Mouse (Mus musculus): ENCODE data around the gene Smpdl3b. TPM values are rescaled to one million over a fixed set of nuclear protein-coding genes. Genes with fewer than 3 reads are reported as not detected.
"Not testable (repeated sequence)": the region's sequence is repeated elsewhere in the genome, so short reads cannot be mapped to it uniquely, and the experiment has no call there.

The Smpdl3b gene
- polyA plus RNA-seq, 1 experiment from 2014 or later, result 5.0 TPM

DNA sequence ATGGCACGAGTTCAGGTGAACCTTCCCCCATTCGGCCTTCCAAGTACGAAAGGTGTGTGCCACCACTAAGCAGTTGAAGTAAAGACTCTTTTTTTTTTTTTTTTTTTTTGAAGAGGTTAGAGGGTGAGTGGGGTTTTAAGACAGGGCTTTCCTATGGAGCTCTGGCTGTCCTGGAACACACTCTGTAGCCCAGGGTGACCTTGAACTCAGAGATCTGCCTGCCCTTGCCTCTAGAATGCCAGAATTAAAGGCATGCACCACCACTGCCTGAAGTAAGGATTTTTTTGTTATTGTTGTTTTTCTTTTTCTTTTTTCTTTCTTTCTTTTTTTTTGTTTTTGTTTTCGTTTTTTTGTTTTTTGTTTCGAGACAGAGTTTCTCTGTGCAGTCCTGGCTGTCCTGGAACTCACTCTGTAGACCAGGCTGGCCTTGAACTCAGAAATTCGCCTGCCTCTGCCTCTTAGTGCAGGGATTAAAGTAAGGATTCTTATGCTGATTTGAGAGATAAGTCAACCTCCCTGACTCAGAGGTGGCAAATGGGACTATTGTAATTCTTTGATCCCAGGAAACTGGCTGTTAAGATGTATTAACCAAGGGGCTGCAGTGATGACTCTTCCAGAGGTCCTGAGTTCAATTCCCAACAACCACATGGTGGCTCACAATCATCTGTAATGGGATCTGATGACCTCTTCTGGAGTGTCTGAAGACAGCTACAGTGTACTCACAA lies 7.6 kb downstream of the Smpdl3b start:
- Histone ChIP-seq H3K27me3 (ENCODE audit: control insufficient read depth, insufficient read depth, low read length) (no peaks in the 10 kb centered on the region), H3K9me3 (ENCODE audit: control insufficient read depth, low read depth, low read length) (no peaks in the 10 kb centered on the region), H3K36me3 (ENCODE audit: control insufficient read depth, insufficient read depth, low read length) (no peaks in the 10 kb centered on the region), H3K4me1 (ENCODE audit: control insufficient read depth, insufficient read depth, low read length) (no peaks in the 10 kb centered on the region), H3K9ac (replicated peaks; ENCODE audit: low read depth, low read length) (no peak overlapping the region), H3K4me3 (ENCODE audit: low read depth, low read length) (no peak overlapping the region), H3K4me2 (replicated peaks; ENCODE audit: low read depth, low read length) (no peak overlapping the region), H3K27ac (ENCODE audit: low read length) (no peak overlapping the region)
- no peak for ATAC-seq (ENCODE audit: insufficient number of reproducible peaks, insufficient read depth, low FRiP score, low read depth)
- 86% methylated on average over 6 of the region's 6 CpGs for WGBS

DNA sequence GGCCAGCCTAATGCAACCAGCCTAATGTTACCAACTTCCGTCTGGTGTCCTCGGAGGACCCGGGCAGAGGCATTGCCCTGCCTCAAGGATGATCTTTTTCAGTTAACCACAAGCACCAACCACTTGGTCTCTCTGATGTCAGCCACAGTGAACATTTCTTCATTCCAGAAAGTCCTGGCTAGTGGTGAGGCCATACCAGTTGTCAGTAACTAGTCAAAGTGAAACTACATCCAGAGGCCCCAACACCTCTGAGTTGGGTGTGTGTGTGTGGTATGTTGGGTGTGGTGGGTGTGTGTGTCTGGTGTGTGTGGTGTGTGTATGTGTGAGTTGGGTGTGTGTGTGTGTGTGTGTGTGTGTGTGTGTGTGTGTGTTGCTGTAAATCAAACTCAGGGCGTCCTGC lies 8.3 kb downstream of the Smpdl3b start:
- no peaks in the 10 kb centered on the region for H3K27me3 ChIP-seq (ENCODE audit: control insufficient read depth, insufficient read depth, low read length)
- H3K4me3 ChIP-seq (ENCODE audit: low read depth, low read length), result no peak overlapping the region
- H3K9ac ChIP-seq (replicated peaks; ENCODE audit: low read depth, low read length), result no peak overlapping the region
- no peak for ATAC-seq (ENCODE audit: insufficient number of reproducible peaks, insufficient read depth, low FRiP score, low read depth)
- no peak overlapping the region for H3K4me2 ChIP-seq (replicated peaks; ENCODE audit: low read depth, low read length)
- H3K27ac ChIP-seq (ENCODE audit: low read length), result no peak overlapping the region
- H3K4me1 ChIP-seq (ENCODE audit: control insufficient read depth, insufficient read depth, low read length), result no peaks in the 10 kb centered on the region
- H3K36me3 ChIP-seq (ENCODE audit: control insufficient read depth, insufficient read depth, low read length), result no peaks in the 10 kb centered on the region
- no peaks in the 10 kb centered on the region for H3K9me3 ChIP-seq (ENCODE audit: control insufficient read depth, low read depth, low read length)
- 91% methylated on average over 4 of the region's 4 CpGs for WGBS

DNA sequence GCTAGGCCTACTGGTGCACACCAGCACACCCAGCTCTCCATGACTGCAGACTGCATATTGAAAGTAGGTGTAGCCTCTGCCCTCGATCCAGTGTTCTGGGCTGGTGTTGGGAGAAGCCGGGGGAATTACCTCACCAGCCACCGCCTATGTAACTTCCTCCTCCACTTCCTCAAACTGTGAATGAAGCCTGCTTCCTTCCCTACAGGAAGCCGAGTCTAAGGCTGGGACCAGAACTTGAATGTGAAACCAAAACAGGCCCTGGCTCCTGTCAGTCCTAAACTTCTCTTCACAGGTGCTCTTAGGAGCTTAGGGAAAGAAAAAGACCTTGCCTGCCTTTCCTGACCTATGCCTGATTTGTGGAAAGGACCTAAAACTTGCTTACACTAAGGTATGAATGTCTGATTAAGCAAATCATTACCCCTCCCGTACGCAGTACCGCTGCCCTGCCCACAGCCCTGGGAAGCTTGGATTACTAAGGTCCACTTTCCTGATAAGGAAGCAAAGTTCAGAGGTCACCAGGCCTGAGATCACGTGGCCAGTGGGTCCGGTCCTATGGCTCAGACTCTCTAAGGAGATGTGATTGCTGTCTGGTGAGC lies 9.3 kb downstream of the Smpdl3b start:
- Histone ChIP-seq H3K4me1 (ENCODE audit: control insufficient read depth, insufficient read depth, low read length) (no peaks in the 10 kb centered on the region), H3K9me3 (ENCODE audit: control insufficient read depth, low read depth, low read length) (no peaks in the 10 kb centered on the region), H3K36me3 (ENCODE audit: control insufficient read depth, insufficient read depth, low read length) (no peaks in the 10 kb centered on the region), H3K9ac (replicated peaks; ENCODE audit: low read depth, low read length) (no peak overlapping the region), H3K27me3 (ENCODE audit: control insufficient read depth, insufficient read depth, low read length) (no peaks in the 10 kb centered on the region), H3K4me2 (replicated peaks; ENCODE audit: low read depth, low read length) (no peak overlapping the region), H3K4me3 (ENCODE audit: low read depth, low read length) (no peak overlapping the region), H3K27ac (ENCODE audit: low read length) (no peak overlapping the region; the same call in 1 of the 2 replicates)
- 46% methylated on average over 9 of the region's 9 CpGs for WGBS
- no peak for ATAC-seq (ENCODE audit: insufficient number of reproducible peaks, insufficient read depth, low FRiP score, low read depth)

DNA sequence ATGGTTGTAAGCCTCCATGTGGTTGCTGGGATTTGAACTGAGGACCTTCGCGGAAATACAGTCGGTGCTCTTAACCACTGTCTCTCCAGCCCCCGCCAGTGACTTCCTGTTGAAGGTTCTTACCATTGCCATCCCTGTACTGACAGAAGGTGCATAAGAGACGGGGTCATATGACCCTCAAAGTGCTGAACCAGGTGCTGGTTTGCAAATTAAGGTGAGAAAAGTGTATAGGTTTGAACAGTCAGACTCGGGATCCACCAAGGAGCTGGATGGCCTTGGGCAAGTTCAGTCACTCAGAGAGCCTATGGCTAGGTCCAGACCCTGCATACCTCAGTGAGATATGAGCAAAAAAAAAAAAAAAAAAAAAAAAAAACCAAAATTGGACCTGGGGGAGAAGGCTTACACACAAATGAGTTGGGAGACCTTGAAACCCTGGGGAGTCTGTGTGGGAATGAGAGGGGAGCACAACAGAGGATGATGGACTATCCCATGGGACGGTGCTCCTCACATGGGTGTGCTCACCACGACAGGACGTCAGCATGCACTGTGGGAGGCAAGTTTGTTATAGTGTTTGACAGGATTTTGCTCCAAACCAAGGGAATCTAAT lies 10.0 kb downstream of the Smpdl3b start:
- 82% methylated on average over 9 of the region's 9 CpGs for WGBS
- no peaks in the 10 kb centered on the region for H3K36me3 ChIP-seq (ENCODE audit: control insufficient read depth, insufficient read depth, low read length)
- no peaks in the 10 kb centered on the region for H3K9me3 ChIP-seq (ENCODE audit: control insufficient read depth, low read depth, low read length)
- no peak for ATAC-seq (ENCODE audit: insufficient number of reproducible peaks, insufficient read depth, low FRiP score, low read depth)
- no peak overlapping the region for H3K4me3 ChIP-seq (ENCODE audit: low read depth, low read length)
- no peaks in the 10 kb centered on the region for H3K27me3 ChIP-seq (ENCODE audit: control insufficient read depth, insufficient read depth, low read length)
- no peak overlapping the region for H3K9ac ChIP-seq (replicated peaks; ENCODE audit: low read depth, low read length)
- no peak overlapping the region for H3K27ac ChIP-seq (ENCODE audit: low read length)
- no peaks in the 10 kb centered on the region for H3K4me1 ChIP-seq (ENCODE audit: control insufficient read depth, insufficient read depth, low read length)
- H3K4me2 ChIP-seq (replicated peaks; ENCODE audit: low read depth, low read length), result no peak overlapping the region

DNA sequence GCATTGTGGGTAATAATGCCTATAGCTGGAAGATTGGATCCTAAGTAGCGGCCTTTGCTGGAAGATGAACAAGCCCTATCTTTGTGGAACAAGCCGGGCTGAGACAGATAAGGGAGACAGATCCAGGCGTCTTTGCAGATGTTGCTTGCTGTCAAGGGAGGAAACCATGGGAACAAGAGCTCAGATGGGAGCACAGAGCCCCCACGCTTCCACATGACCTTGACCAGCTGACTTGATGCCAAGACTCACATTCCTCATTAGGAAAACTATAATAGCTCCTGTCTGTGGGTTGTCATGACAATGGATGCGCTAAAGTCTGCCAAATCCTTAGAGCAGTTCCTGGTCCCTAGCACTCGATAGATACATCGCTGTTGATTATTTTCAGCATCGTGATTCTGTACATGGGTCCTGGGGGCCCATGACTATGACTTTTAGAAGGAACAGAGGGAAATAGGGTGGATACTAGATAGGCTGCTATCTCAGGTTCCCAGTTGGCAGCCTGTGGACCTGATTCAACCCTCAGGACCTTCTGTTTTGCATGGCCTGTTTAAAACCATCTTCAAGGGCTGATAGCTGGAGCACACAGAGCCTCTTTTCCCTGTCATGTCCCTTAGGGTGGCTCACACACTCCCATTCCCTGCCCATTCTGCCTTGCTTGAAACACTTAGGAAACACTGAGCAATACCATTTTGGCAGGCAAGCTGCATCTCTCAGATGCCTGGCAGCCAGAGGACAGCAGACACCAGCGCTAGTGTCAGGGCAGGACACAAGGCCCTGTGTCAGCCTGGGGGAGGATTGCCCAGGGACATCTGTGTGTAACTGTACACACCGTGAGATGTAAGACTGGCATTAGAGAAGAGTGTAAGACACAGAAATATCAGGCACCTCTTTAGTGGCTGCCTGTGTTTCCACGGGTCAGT lies 12.8 kb downstream of the Smpdl3b start:
- WGBS, result 78% methylated on average over 11 of the region's 11 CpGs

DNA sequence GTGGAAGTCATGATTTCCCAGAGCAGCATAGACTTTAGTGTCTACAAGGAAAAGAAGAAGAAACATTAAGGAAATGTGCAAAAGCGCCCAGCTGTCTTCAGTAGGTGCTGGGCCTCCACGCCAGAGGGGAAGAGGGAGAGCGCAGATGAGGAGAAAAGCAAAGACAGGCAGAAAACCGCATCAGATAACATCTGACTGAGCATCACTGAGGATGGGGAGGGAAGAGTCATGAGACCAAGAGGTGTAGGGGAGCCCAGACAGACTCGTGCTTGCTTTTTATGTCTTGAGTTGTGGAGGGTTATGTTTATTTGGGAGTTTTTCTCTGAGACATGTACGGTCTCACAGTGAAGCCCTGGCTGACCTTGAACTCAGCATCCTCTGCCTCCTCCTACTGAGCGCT lies 15.6 kb downstream of the Smpdl3b start:
- H3K9me3 ChIP-seq (ENCODE audit: control insufficient read depth, low read depth, low read length), result no peaks in the 10 kb centered on the region
- no peak overlapping the region for H3K27ac ChIP-seq (ENCODE audit: low read length)
- no peaks in the 10 kb centered on the region for H3K4me1 ChIP-seq (ENCODE audit: control insufficient read depth, insufficient read depth, low read length)
- H3K27me3 ChIP-seq (ENCODE audit: control insufficient read depth, insufficient read depth, low read length), result no peaks in the 10 kb centered on the region
- no peak overlapping the region for H3K4me2 ChIP-seq (replicated peaks; ENCODE audit: low read depth, low read length)
- H3K4me3 ChIP-seq (ENCODE audit: low read depth, low read length), result no peak overlapping the region
- no peak overlapping the region for H3K9ac ChIP-seq (replicated peaks; ENCODE audit: low read depth, low read length)
- 94% methylated on average over 7 of the region's 7 CpGs for WGBS
- no peaks in the 10 kb centered on the region for H3K36me3 ChIP-seq (ENCODE audit: control insufficient read depth, insufficient read depth, low read length)
- no peak for ATAC-seq (ENCODE audit: insufficient number of reproducible peaks, insufficient read depth, low FRiP score, low read depth)

More for the DNA sequence above, 12.8 kb downstream of the Smpdl3b start:
- Histone ChIP-seq H3K9me3 (ENCODE audit: control insufficient read depth, low read depth, low read length) (no peaks in the 10 kb centered on the region), H3K4me2 (replicated peaks; ENCODE audit: low read depth, low read length) (no peak overlapping the region), H3K36me3 (ENCODE audit: control insufficient read depth, insufficient read depth, low read length) (no peaks in the 10 kb centered on the region), H3K27ac (ENCODE audit: low read length) (no peak overlapping the region), H3K4me1 (ENCODE audit: control insufficient read depth, insufficient read depth, low read length) (no peaks in the 10 kb centered on the region), H3K4me3 (ENCODE audit: low read depth, low read length) (no peak overlapping the region), H3K9ac (replicated peaks; ENCODE audit: low read depth, low read length) (no peak overlapping the region), H3K27me3 (ENCODE audit: control insufficient read depth, insufficient read depth, low read length) (no peaks in the 10 kb centered on the region)
- no peak for ATAC-seq (ENCODE audit: insufficient number of reproducible peaks, insufficient read depth, low FRiP score, low read depth)

DNA sequence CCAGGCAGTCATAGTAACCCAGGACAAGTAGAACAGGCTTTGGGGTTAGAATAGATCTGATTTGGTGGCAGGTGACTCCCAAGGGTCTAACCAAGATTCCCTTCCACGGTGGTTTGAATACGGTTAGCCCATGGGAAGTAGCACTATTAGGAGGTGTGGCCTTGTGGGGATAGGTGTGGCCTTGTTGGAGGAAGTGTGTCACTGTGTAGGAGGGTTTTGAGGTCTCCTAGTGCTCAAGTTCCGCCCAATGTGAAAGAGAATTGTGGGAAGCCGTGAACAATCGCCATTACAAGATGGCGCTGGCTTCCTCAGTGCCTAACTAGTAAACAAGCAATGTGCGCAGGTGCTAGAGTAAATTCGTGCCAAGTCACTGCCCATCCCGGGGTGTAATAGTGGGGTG lies 19.9 kb downstream of the Smpdl3b start:
- ATAC-seq (ENCODE audit: insufficient number of reproducible peaks, insufficient read depth, low FRiP score, low read depth), result not testable (repeated sequence)

DNA sequence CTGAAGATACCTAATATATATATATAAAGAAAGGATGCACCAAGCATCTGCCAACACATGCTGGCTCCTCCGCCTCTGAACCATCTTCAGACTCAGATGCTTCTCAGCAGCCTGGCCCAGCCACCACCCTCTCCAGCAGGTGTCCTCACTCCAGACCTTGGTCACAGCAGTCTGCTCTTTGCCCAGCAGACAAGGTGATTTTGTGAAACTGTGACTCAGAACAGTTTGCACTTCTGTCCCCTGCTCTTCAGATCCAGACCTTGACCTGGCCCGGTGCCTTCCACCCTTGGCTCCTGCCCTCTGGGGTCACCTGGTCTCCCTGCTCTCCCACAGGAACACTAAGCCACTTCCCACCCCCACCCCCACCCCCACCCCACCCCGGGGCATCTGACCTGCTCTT lies 21.2 kb downstream of the Smpdl3b start:
- H3K4me2 ChIP-seq (replicated peaks; ENCODE audit: low read depth, low read length), result no peak overlapping the region
- no peak overlapping the region for H3K9ac ChIP-seq (replicated peaks; ENCODE audit: low read depth, low read length)
- no peaks in the 10 kb centered on the region for H3K4me1 ChIP-seq (ENCODE audit: control insufficient read depth, insufficient read depth, low read length)
- ATAC-seq (ENCODE audit: insufficient number of reproducible peaks, insufficient read depth, low FRiP score, low read depth), result no peak
- 61% methylated on average over 3 of the region's 3 CpGs for WGBS
- no peaks in the 10 kb centered on the region for H3K27me3 ChIP-seq (ENCODE audit: control insufficient read depth, insufficient read depth, low read length)
- no peaks in the 10 kb centered on the region for H3K9me3 ChIP-seq (ENCODE audit: control insufficient read depth, low read depth, low read length)
- H3K4me3 ChIP-seq (ENCODE audit: low read depth, low read length), result no peak overlapping the region
- H3K27ac ChIP-seq (ENCODE audit: low read length), result no peak overlapping the region
- no peaks in the 10 kb centered on the region for H3K36me3 ChIP-seq (ENCODE audit: control insufficient read depth, insufficient read depth, low read length)

More for the DNA sequence above, 19.9 kb downstream of the Smpdl3b start:
- H3K36me3 ChIP-seq (ENCODE audit: control insufficient read depth, insufficient read depth, low read length); H3K4me3 ChIP-seq (ENCODE audit: low read depth, low read length); H3K4me1 ChIP-seq (ENCODE audit: control insufficient read depth, insufficient read depth, low read length); H3K27ac ChIP-seq (ENCODE audit: low read length); H3K9me3 ChIP-seq (ENCODE audit: control insufficient read depth, low read depth, low read length); H3K9ac ChIP-seq (replicated peaks; ENCODE audit: low read depth, low read length); H3K27me3 ChIP-seq (ENCODE audit: control insufficient read depth, insufficient read depth, low read length); H3K4me2 ChIP-seq (replicated peaks; ENCODE audit: low read depth, low read length): not testable (repeated sequence)
- 86% methylated on average over 9 of the region's 9 CpGs for WGBS

All from stomach, embryonic 14.5 days (tissue).